Comparison of ENCODE assay signal across 33 mouse cellular contexts in genomic region chr6:90397291-90397690, GRCm38 (mm10). TPM values are rescaled to one million over a fixed set of nuclear protein-coding genes. Genes with fewer than 3 reads are reported as not detected.
DNase-seq lines count a peak whose midpoint lies in the region; ATAC-seq and TF ChIP-seq lines count a peak whose summit lies in the region.
"Had no signal": no experiment of that assay in that cellular context is flagged by ENCODE, and none has a peak within 500 bp of the region (broad histone marks: within the 10 kb centered on the region; RNA-seq: fewer than 3 reads in every experiment).

No protein-coding gene starts in this region.

- DNase-seq in kidney, adult 2 months: peak; percentile 23
- no peak for DNase-seq in liver, embryonic 11.5 days (ENCODE audit: low spot score)
- no peak for DNase-seq in liver
- no peak for DNase-seq in liver, postnatal 0 days
- no peak for DNase-seq in gastrocnemius, postnatal 4 days (ENCODE audit: low spot score in 2 of 2)
- DNase-seq in T-cell, adult 2 months (ENCODE audit: low spot score): no peak
- no peak for DNase-seq in embryo, embryonic 11 days
- DNase-seq: adrenal gland, postnatal 10 days; cerebellum, adult 11 months; cerebellum, adult 9-10 months; cerebellum, postnatal 36 days; gastrocnemius, postnatal 25 days; heart, adult 18-20 months; heart, postnatal 4 days; kidney, adult 9 months; lung, adult 18-20 months; midbrain, embryonic 14.5 days; retina, postnatal 1 day; right cerebral cortex, postnatal 14 days; spleen, adult 18-20 months; thymus, adult 18-20 months; thymus, postnatal 25 days had no signal

- H3K36me3 ChIP-seq in kidney, adult 2 months (ENCODE audit: control insufficient read depth, insufficient read depth, low read length): no peaks in the 10 kb centered on the region
- H3K36me3 ChIP-seq in kidney, embryonic 14.5 days (ENCODE audit: control insufficient read depth, insufficient read depth, low read length): peaks cover 7% of the 10 kb centered on the region; the same call in 1 of the 2 replicates
- peaks cover 11% of the 10 kb centered on the region for H3K36me3 ChIP-seq in liver, embryonic 11.5 days (ENCODE audit: control insufficient read depth, insufficient read depth, low read length)
- H3K36me3 ChIP-seq in liver, postnatal 0 days (replicated peaks; ENCODE audit: insufficient read depth, low read length): peaks cover 24% of the 10 kb centered on the region

- H3K27me3 ChIP-seq in kidney, adult 2 months (replicated peaks; ENCODE audit: control insufficient read depth, insufficient read depth, low read length): no peaks in the 10 kb centered on the region
- H3K27me3 ChIP-seq in kidney, embryonic 14.5 days (ENCODE audit: control insufficient read depth, insufficient read depth, low read length): no peaks in the 10 kb centered on the region
- H3K27me3 ChIP-seq in liver, embryonic 11.5 days (replicated peaks; ENCODE audit: control insufficient read depth, insufficient read depth, low read length): no peaks in the 10 kb centered on the region
- H3K27me3 ChIP-seq in liver, postnatal 0 days (ENCODE audit: insufficient read depth, low read length): no peaks in the 10 kb centered on the region
- H3K27me3 ChIP-seq: embryonic facial prominence, embryonic 13.5 days; forebrain, embryonic 15.5 days; hindbrain, embryonic 13.5 days; limb, embryonic 12.5 days had no signal

- WGBS in kidney, adult 2 months: 57% methylated on average over 3 of the region's 3 CpGs
- WGBS in kidney, embryonic 14.5 days: 94% methylated on average over 3 of the region's 3 CpGs
- WGBS in liver, embryonic 11.5 days: 84% methylated on average over 3 of the region's 3 CpGs
- 82% methylated on average over 3 of the region's 3 CpGs for WGBS in liver, postnatal 0 days (ENCODE audit: insufficient replicate concordance)

- no peak for TF ChIP-seq EP300 in liver, postnatal 0 days (IDR thresholded peaks at IDR 0.05; ENCODE audit: low read depth)

- peaks cover 7% of the 10 kb centered on the region; the same call in 1 of the 2 replicates for H3K4me1 ChIP-seq in kidney, adult 2 months (ENCODE audit: control insufficient read depth, insufficient read depth, low read length)
- no peaks in the 10 kb centered on the region for H3K4me1 ChIP-seq in kidney, embryonic 14.5 days (ENCODE audit: control insufficient read depth, insufficient read depth, low read length)
- no peaks in the 10 kb centered on the region; the same call in 1 of the 2 replicates for H3K4me1 ChIP-seq in liver, embryonic 11.5 days (replicated peaks; ENCODE audit: control insufficient read depth, insufficient read depth, low read length)
- H3K4me1 ChIP-seq in liver, postnatal 0 days (ENCODE audit: insufficient read depth): peaks cover 10% of the 10 kb centered on the region
- H3K4me1 ChIP-seq: embryonic facial prominence, embryonic 13.5 days; forebrain, embryonic 10.5 days; forebrain, embryonic 15.5 days; hindbrain, embryonic 13.5 days; limb, embryonic 12.5 days had no signal

- no peak overlapping the region for H3K27ac ChIP-seq in kidney, adult 2 months (ENCODE audit: insufficient read depth, low read depth, low read length)
- H3K27ac ChIP-seq in kidney, embryonic 14.5 days (ENCODE audit: low read depth, low read length): no peak overlapping the region
- H3K27ac ChIP-seq in liver, embryonic 11.5 days (ENCODE audit: low read depth, low read length): peak overlapping the region; percentile 21
- H3K27ac ChIP-seq in liver, postnatal 0 days (ENCODE audit: low read depth): peak overlapping the region; percentile 67
- H3K27ac ChIP-seq: embryonic facial prominence, embryonic 13.5 days; forebrain, embryonic 10.5 days; forebrain, embryonic 15.5 days; hindbrain, embryonic 13.5 days; left cerebral cortex, adult 2 months; limb, embryonic 12.5 days had no signal

- H3K9ac ChIP-seq in kidney, embryonic 14.5 days (ENCODE audit: low read depth, low read length): no peak overlapping the region
- H3K9ac ChIP-seq in liver, embryonic 11.5 days (ENCODE audit: low read depth, low read length): no peak overlapping the region
- H3K9ac ChIP-seq in liver, postnatal 0 days (replicated peaks): no peak overlapping the region; the same call in 1 of the 2 replicates
- H3K9ac ChIP-seq: embryonic facial prominence, embryonic 13.5 days; forebrain, embryonic 15.5 days; hindbrain, embryonic 13.5 days; limb, embryonic 12.5 days had no signal

- no peaks in the 10 kb centered on the region for H3K9me3 ChIP-seq in kidney, embryonic 14.5 days (ENCODE audit: control insufficient read depth, low read length)
- no peaks in the 10 kb centered on the region for H3K9me3 ChIP-seq in liver, embryonic 11.5 days (ENCODE audit: control insufficient read depth, low read length)
- H3K9me3 ChIP-seq in liver, postnatal 0 days (ENCODE audit: low read length): no peaks in the 10 kb centered on the region
- H3K9me3 ChIP-seq: embryonic facial prominence, embryonic 13.5 days; forebrain, embryonic 10.5 days; forebrain, embryonic 15.5 days; G1E; hindbrain, embryonic 13.5 days; limb, embryonic 12.5 days had no signal

- no peak for TF ChIP-seq CTCF in kidney, adult 2 months (conservative IDR thresholded peaks at IDR 0.05; ENCODE audit: insufficient read depth, insufficient read length, low read depth, low read length)
- TF ChIP-seq CTCF in liver, postnatal 0 days (IDR thresholded peaks at IDR 0.05; ENCODE audit: low read depth): no peak

- no peak for TF ChIP-seq POLR2A in kidney, adult 2 months (IDR thresholded peaks at IDR 0.05; ENCODE audit: low read depth, low read length)

- H3K4me2 ChIP-seq in kidney, embryonic 14.5 days (replicated peaks; ENCODE audit: low read depth, low read length): no peak overlapping the region
- no peak overlapping the region for H3K4me2 ChIP-seq in liver, embryonic 11.5 days
- H3K4me2 ChIP-seq in liver, postnatal 0 days (ENCODE audit: low read depth, low read length): no peak overlapping the region
- H3K4me2 ChIP-seq: embryonic facial prominence, embryonic 13.5 days; forebrain, embryonic 15.5 days; heart, embryonic 11.5 days; hindbrain, embryonic 13.5 days; limb, embryonic 12.5 days had no signal

- ATAC-seq in kidney, embryonic 14.5 days (ENCODE audit: low FRiP score, low TSS enrichment): no peak
- ATAC-seq in liver, embryonic 11.5 days (replicated peaks; ENCODE audit: low FRiP score): no peak
- no peak for ATAC-seq in liver, postnatal 0 days
- ATAC-seq: forebrain, embryonic 15.5 days; lung, postnatal 0 days had no signal

- no peak overlapping the region for H3K4me3 ChIP-seq in kidney, adult 2 months (ENCODE audit: insufficient read depth, low read depth, low read length)
- H3K4me3 ChIP-seq in kidney, embryonic 14.5 days (ENCODE audit: low read length): no peak overlapping the region
- H3K4me3 ChIP-seq in liver, embryonic 11.5 days (ENCODE audit: low read depth, low read length): no peak overlapping the region
- H3K4me3 ChIP-seq in liver, postnatal 0 days (ENCODE audit: low read depth, low read length): no peak overlapping the region
- H3K4me3 ChIP-seq: embryonic facial prominence, embryonic 13.5 days; forebrain, embryonic 10.5 days; forebrain, embryonic 15.5 days; hindbrain, embryonic 13.5 days; left cerebral cortex, adult 2 months; limb, embryonic 12.5 days had no signal

RNA-seq across cellular contexts. Expression of gene Zxdc, which starts 28.0 kb away (rescaled TPM):
- polyA plus RNA-seq in kidney, adult 2 months (2012; rRNA removed): 12.6 and 17.9 TPM in 2 replicates
- polyA plus RNA-seq in kidney, embryonic 14.5 days (2014; fragmentation: Nextera tagmentation; extraction: Ambion mirVana): 8.6 and 12.9 TPM in 2 replicates
- 6.6 and 6.9 TPM in 2 replicates for polyA plus RNA-seq in liver, embryonic 11.5 days (2014; fragmentation: Nextera tagmentation; extraction: Ambion mirVana)
- polyA plus RNA-seq in liver, postnatal 0 days (2015; fragmentation: Nextera tagmentation; extraction: Ambion mirVana): 2.1 and 2.8 TPM in 2 replicates
- total RNA-seq in gastrocnemius, postnatal 4 days (2021): 10 to 100 TPM; 18.8 to 21.7 TPM

RNA-seq across cellular contexts. Expression of gene Cfap100, which starts 31.3 kb away (rescaled TPM):
- polyA plus RNA-seq in kidney, adult 2 months (2012; rRNA removed): 0.05 and 0.27 TPM in 2 replicates
- polyA plus RNA-seq in kidney, embryonic 14.5 days (2014; fragmentation: Nextera tagmentation; extraction: Ambion mirVana): 0.53 and 0.91 TPM in 2 replicates
- polyA plus RNA-seq in liver, embryonic 11.5 days (2014; fragmentation: Nextera tagmentation; extraction: Ambion mirVana): 0.18 TPM in 2 replicates
- polyA plus RNA-seq in liver, postnatal 0 days (2015; fragmentation: Nextera tagmentation; extraction: Ambion mirVana): 0.06 TPM in 1 of 2 replicates, not detected in the other
- total RNA-seq in gastrocnemius, postnatal 4 days (2021): under 1 TPM; 0.26 to 0.37 TPM
- total RNA-seq: heart, postnatal 4 days; monocyte, adult 5-6 weeks had no signal
- polyA plus RNA-seq: G1E; heart, embryonic 11.5 days had no signal

Comparison
In these comparisons a context has a peak if more than half of its experiments do, and no peak if none do; other contexts are left out.
1. H3K27ac ChIP-seq: peak in liver, embryonic 11.5 days (single experiment) and liver, postnatal 0 days (single experiment); none in kidney, adult 2 months (single experiment) and kidney, embryonic 14.5 days (single experiment).